Mouse (Mus musculus) MEL (cell line): Measurements from ENCODE around the gene Smg6.

Experiments used
- BHLHE40 ChIP-seq: IDR thresholded peaks from 2 replicates; pipeline ENCODE4 v1.6.1; 2012; ENCODE audit warnings: low read depth, mild to moderate bottlenecking, inconsistent platforms, low read length, improper control_type of control experiment, borderline replicate concordance
- CHD1 ChIP-seq: IDR thresholded peaks from 2 replicates; pipeline ENCODE4 v1.6.1; 2012; ENCODE audit warnings: low read depth, mild to moderate bottlenecking, inconsistent platforms, low read length, improper control_type of control experiment
- CHD2 ChIP-seq: IDR thresholded peaks from 2 replicates; pipeline ENCODE4 v1.6.1; 2011; ENCODE audit warnings: low read length, improper control_type of control experiment
- CTCF ChIP-seq, 3 experiments: IDR thresholded peaks in 2 of 3; conservative IDR thresholded peaks in 1 of 3; 2 replicates each; pipeline ENCODE4 v1.5.1; 2011 to 2012; ENCODE audit warnings: low read length in 3 of 3, low read depth in 2 of 3, mild to moderate bottlenecking in 2 of 3, improper control_type of control experiment in 1 of 3, inconsistent platforms in 1 of 3, mixed read lengths in 1 of 3, moderate library complexity in 1 of 3; ENCODE audit not compliant: control insufficient read depth in 1 of 3, insufficient read depth in 1 of 3, poor library complexity in 1 of 3, severe bottlenecking in 1 of 3
- EP300 ChIP-seq, 2 experiments: IDR thresholded peaks; 2 replicates each; pipeline ENCODE4 v1.6.1; 2011; ENCODE audit warnings: improper control_type of control experiment in 2 of 2, low read length in 2 of 2, low read depth in 1 of 2, mild to moderate bottlenecking in 1 of 2
- GABPA ChIP-seq: IDR thresholded peaks from 2 replicates; pipeline ENCODE4 v1.6.1; 2012; ENCODE audit warnings: low read depth, mild to moderate bottlenecking, inconsistent platforms, low read length, improper control_type of control experiment, moderate library complexity
- POLR2A ChIP-seq, 2 experiments: IDR thresholded peaks; 2 replicates each; pipeline ENCODE4 v1.6.1; 2011 to 2012; ENCODE audit warnings: low read length in 2 of 2, mild to moderate bottlenecking in 2 of 2, control low read depth in 1 of 2, improper control_type of control experiment in 1 of 2, low read depth in 1 of 2, moderate library complexity in 1 of 2; ENCODE audit not compliant: control insufficient read depth in 1 of 2, insufficient read depth in 1 of 2, poor library complexity in 1 of 2
- POLR2AphosphoS2 ChIP-seq: IDR thresholded peaks from 2 replicates; pipeline ENCODE4 v1.6.1; 2011; ENCODE audit warnings: low read length, improper control_type of control experiment
- SIN3A ChIP-seq: IDR thresholded peaks from 2 replicates; pipeline ENCODE4 v1.6.1; 2012; ENCODE audit warnings: low read length, improper control_type of control experiment, inconsistent platforms
- USF1 ChIP-seq: IDR thresholded peaks from 2 replicates; pipeline ENCODE4 v1.6.1; 2014; ENCODE audit warnings: low read depth, mild to moderate bottlenecking, inconsistent platforms, low read length, improper control_type of control experiment, moderate library complexity

DNA sequence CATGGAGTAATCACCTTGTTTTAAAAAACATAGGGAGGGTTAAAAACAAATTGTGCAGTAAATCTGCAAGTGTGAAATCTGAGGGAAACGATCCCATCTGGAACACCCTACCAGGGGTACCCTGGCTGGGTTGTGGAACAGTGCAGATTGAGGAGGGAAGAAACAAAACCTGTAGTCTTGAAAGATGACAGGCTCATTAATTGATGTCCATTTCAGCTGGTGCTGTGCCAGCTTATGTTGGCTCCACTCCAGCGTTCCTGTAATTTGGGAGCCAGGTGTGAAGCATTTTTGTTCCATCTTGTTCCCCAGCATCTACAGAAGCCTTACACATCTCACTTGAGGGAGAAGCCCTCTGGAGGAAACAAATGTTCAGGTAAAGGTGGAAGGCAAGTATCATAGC lies 153.0 kb downstream of the Smg6 start:
- TF ChIP-seq BHLHE40 (no peak), POLR2A (IDR thresholded peaks at IDR 0.05; ENCODE audit: control insufficient read depth in 1 of 2, insufficient read depth in 1 of 2, low read depth in 1 of 2, low read length in 2 of 2, poor library complexity in 1 of 2) (no peak), GABPA (no peak), CHD1 (no peak), POLR2AphosphoS2 (no peak), USF1 (no peak), CHD2 (no peak), CTCF (IDR thresholded peaks at IDR 0.05 in 2 of 3, conservative IDR thresholded peaks at IDR 0.05 in 1 of 3; ENCODE audit: control insufficient read depth in 1 of 3, insufficient read depth in 1 of 3, low read depth in 2 of 3, low read length in 3 of 3, poor library complexity in 1 of 3, severe bottlenecking in 1 of 3) (no peak), SIN3A (no peak), EP300 (IDR thresholded peaks at IDR 0.05; ENCODE audit: low read depth in 1 of 2, low read length in 2 of 2) (no peak)
